Mouse (Mus musculus) adrenal gland, adult (tissue): ENCODE data around the gene Psme4.
A peak's percentile ranks its signal among the peaks of the same experiment; 100 is the strongest.

ENCODE experiments used
- DNase-seq, 2 experiments: peaks; one replicate each; pipeline ENCODE4 v3.0.0; 2022 to 2023; ENCODE audit warnings: low spot score in 1 of 2; ENCODE audit not compliant: inconsistent age in 2 of 2

The Psme4 gene

DNA sequence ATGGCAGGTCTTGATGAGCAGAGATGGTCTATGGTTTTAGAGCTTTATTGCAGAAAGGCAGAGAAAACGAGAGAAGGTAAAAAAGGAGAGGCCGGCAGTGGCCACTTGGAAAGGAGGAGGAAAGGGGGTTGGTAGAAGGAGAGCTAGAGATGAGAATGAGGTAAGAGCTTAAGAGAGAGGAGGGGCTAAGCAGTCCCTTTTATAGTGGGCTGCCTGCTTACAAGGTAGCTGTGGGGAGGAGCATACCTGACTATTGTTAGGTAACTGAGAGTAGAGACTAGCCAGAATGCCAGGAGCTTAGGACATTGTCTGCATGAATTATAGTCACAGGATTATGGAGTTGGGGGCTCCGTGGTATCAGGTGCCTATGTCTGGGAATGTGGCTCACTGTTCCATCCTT lies 14.0 kb downstream of the Psme4 start:
- no peak for DNase-seq

DNA sequence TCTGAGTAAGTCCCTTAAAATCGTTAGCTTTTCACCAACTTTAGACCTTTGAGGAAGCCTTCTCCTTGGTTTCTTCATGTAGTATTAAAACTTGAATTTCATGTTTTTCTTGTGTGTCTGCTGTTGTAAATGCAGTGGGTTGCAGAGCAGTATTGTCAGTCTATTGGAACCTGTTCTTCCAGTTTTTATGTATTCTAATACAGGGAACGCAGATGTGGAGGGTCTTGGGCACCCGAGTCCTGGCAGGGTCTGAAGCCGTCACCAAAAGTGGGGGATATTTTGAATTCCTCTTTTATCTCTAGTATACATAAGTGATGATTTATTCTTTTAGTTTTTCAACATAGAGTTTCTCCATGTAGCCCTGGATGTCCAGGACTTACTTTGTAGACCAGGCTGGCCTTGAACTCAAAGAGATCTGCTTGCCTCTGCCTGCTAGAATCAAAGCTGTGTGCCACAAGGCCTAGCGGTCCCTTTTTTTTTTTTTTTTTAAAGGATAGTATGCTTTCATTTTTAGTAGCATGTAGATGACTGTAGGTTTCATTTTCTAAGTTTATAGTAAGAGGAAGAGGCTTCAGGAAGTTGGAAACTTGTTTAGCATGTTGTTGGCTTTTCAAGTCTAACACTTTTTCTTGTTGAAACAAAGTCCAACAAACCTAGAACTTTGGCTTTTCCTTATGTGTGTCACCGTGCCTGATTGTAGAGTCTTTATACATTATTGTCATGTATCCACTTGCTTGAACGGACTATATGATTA lies 14.9 kb downstream of the Psme4 start:
- DNase-seq = peak in 1 of 2 experiments; percentile 16

GRCm38 (mm10) chr11:30792680-30793079 lies 21.2 kb downstream of the Psme4 start:
- no peak for DNase-seq

GRCm38 (mm10) chr11:30793753-30794152 lies 22.2 kb downstream of the Psme4 start:
- peak in 1 of 2 experiments; percentile 55 for DNase-seq

DNA sequence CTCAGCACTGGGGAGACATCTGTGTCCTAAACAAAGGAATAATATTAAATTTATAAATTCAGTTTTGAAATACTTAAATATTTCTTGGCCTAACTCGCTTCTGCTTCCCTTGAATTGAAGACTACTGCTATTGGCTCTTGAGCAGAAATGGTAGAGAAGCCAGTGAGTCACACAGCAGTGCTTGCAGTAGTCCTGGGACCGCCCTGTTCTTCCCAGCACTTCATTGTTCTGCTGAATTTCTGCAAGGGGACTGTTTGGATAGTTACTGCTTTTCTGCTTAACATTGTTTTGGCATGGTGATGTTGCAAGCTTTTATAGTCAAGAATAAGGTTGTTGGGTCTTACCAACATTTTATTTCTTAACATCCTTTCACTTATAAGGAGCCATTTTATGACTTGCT lies 25.7 kb downstream of the Psme4 start:
- DNase-seq = no peak

- peak; percentile 22 to 80 for DNase-seq
Measured at GRCm38 (mm10) chr11:30799496-30799895, 28.0 kb downstream of the Psme4 start.

GRCm38 (mm10) chr11:30800091-30800490 lies 28.6 kb downstream of the Psme4 start:
- no peak for DNase-seq

DNA sequence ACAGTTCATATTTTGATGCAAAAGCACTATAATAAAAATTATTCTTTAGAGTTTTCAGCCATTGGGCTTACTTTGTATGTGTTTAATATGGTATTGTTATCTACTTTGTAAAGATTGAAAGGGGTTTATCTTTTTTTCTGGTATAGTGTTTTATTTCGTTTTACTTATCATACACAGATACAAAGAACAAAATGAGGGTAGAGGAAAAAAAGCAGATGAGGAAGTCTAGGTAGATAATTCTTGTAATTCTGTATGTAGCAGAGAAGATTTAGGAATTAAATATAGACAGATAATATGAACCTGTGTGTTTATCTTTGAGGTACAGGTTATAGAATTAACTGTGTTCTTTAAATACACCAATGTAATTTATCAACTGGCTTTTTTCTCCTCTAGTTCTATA lies 30.9 kb downstream of the Psme4 start:
- no peak for DNase-seq

DNA sequence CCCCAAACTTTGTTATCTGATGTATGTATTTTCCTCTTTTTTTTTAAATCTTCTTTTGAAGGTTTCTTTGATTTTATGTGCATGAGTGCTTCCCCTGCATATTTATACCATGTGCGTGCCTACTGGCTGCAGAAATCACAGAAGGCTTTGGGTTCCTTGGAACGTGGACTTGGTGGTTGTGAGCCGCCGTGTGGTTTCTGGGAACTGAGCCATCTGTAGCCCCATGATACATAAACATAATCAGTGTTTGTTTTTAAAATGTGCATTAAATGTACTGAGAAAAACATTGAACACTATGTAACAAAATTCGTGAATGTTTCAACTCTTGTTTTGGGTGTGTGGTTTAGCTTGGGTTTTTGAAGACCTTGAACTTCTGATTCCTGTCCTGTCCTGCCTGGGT lies 49.6 kb downstream of the Psme4 start:
- DNase-seq = no peak

DNA sequence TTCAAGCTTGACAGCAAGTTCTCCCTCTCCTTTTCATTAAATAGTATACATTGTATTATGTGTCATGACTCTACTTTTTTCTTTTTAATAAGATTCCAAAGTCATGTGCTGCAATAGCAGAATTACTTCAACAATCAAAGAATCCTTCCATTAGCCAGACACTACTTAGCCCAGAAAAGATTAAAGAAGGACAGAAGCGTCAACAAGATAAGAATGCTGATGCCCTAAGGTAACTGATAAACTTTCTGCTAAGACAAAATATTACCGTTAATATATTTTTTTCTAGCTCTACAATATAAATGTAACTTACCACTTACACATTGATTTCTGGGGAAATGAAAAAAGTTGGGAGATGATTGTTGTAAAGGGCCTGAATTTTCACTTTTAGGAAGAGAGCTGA lies 67.3 kb downstream of the Psme4 start:
- no peak for DNase-seq

GRCm38 (mm10) chr11:30844355-30844754 lies 72.8 kb downstream of the Psme4 start:
- peak in 1 of 2 experiments; percentile 64 for DNase-seq

DNA sequence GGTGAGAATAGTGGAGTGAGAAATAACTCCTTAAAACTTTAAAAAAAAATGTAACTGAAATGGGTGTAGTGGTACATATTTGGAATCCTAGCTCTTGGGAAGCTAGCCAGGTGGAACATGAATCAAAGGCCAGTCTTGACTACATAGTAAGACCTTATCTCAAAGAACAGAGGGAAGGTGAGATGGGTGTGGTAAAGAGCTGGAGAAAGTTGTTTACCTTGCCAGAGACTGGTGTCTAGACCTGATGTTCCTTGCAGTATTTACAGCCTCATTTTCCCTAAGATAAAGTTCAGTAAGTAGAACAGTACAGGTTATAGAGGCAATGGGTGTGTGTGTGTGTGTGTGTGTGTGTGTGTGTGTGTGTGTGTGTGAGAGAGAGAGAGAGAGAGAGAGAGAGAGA lies 100.9 kb downstream of the Psme4 start:
- DNase-seq = no peak

GRCm38 (mm10) chr11:30885171-30885871 lies 113.8 kb downstream of the Psme4 start, which contains the start of the genes Gpr75 and Asb3:
Gpr75 (plus strand) TSS chr11:30885358.
Asb3 (plus strand) TSS chr11:30885416.
- DNase-seq = peak; percentile 83 to 92

DNA sequence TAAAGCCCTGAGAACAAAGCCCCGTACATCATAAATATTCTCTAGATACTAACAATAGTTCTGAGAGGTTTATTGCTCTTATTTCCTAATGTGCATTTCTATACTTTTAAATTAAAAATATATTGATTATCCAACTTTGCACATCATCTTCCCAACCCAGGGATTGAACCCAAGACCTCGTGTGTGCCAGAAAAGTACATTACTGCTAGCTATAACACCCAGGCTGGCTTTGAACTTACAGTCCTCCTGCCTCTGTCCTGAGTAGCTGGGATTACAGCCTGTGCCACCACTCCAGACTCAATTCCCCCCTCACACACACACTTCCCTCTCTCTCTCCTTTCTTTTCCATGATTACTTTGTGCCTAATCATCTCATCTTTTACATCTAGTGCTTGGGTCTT lies 116.6 kb downstream of the Psme4 start:
- DNase-seq = no peak

- no peak for DNase-seq
Measured at GRCm38 (mm10) chr11:30896201-30896600, 124.7 kb downstream of the Psme4 start.

DNA sequence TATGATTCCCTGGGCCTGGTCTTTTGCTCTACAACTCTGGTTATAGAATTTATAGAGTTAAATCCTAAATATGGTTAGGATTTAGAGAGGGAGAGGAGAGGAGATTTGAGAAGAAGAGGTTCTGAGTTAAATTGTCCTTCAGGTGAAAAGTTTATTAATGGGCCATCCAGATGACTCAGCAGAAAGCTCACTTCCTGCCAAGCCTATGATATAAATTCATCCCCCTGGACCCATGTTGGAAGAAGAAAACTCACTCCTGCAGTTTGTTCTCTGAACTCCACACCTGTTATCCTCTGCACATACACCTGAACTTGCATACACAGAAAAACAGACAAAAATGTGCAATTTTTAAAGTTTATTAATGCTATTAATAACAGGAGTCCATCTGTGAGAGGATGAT lies 127.8 kb downstream of the Psme4 start:
- peak in 1 of 2 experiments; percentile 53 for DNase-seq

- no peak for DNase-seq
Measured at GRCm38 (mm10) chr11:30912311-30912710, 140.8 kb downstream of the Psme4 start.

GRCm38 (mm10) chr11:30920641-30921040 lies 149.1 kb downstream of the Psme4 start:
- DNase-seq = peak; percentile 47 to 79

DNA sequence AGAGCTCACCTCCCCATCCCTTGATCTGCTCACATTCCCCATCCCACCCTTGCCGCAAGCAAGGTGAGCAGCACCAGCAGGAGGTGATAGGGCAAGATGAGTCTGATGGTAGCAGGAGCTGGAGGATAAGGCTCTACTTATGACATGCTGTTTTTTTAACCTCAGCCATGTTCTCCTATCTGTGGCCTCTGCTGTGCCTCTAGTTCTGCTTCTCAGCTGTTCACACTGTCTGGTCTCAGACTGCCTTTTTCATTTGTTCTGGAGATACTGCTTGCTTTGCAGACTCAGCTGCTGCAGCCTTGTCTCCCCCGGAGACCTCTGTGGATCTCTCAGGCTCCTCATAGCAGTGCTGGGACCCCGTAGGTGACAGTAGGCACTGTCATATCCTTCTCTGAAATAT lies 151.8 kb downstream of the Psme4 start:
- DNase-seq = no peak

DNA sequence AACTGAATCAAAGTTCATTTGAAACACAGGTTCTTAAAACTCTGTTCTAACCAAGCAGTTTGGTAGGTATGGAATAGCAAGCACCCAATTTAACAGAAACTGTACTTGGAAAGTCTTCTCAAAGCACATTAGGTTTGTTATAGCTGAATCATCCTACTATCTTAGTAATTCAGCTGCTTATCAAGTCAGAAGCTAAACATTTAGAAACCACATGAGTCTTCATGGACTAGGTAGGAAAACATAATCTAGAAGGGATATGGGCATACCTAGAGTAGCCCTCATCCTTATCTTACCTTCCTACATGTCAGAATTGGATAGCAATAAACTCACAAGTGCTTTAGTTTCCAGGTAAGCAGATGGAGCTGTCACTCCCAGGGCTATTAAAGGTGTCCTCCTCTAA lies 156.6 kb downstream of the Psme4 start:
- DNase-seq = no peak

DNA sequence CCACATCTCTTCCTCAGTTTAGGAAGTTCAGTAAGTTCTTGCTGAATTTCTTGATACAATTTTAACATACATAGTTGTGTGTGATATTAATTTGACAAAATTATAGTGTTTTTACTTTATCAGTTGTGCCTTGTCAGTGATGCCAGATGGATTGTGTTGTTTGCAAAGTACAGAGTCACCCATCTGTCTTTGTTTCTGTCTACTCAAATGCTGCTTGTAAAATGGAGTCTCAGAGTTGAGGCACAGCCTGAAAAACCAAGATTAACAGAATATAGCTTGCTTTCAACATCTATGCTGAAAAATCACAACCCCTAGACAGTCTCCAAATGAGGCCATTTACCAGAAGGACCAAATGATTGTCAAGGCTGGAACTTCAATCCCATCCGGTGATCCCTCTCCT lies 157.0 kb downstream of the Psme4 start:
- no peak for DNase-seq
